Mouse (Mus musculus) brain, adult 2 months (tissue): Measurements from ENCODE around the gene Tnf.
A peak's percentile ranks its signal among the peaks of the same experiment; 100 is the strongest.

Experiments
- DNase-seq: peaks from one replicate; pipeline ENCODE4 v3.0.0; 2011; ENCODE audit warnings: low read depth, low spot score

Gene Tnf

GRCm38 (mm10) chr17:35201787-35202186 lies at the start of gene Tnf:
Tnf (minus strand) TSS chr17:35202007.
- DNase-seq = no peak

- peak; percentile 61 for DNase-seq
Measured at GRCm38 (mm10) chr17:35251162-35251719, 49.4 kb upstream of the Tnf start.

- no peak for DNase-seq
Measured at GRCm38 (mm10) chr17:35250348-35251120, 48.7 kb upstream of the Tnf start.

- no peak for DNase-seq
Measured at GRCm38 (mm10) chr17:35249451-35250197, 47.8 kb upstream of the Tnf start.

- no peak for DNase-seq
Measured at GRCm38 (mm10) chr17:35248986-35249385, 47.2 kb upstream of the Tnf start.

GRCm38 (mm10) chr17:35247144-35247543 lies 45.3 kb upstream of the Tnf start:
- no peak for DNase-seq

- peak; percentile 72 for DNase-seq
Measured at GRCm38 (mm10) chr17:35245731-35246623, 44.2 kb upstream of the Tnf start.

- no peak for DNase-seq
Measured at GRCm38 (mm10) chr17:35244999-35245398, 43.2 kb upstream of the Tnf start.

GRCm38 (mm10) chr17:35243086-35243485 lies 41.3 kb upstream of the Tnf start:
- peak; percentile 81 for DNase-seq

- DNase-seq = peak; percentile 78
Measured at GRCm38 (mm10) chr17:35242015-35242941, 40.5 kb upstream of the Tnf start.

GRCm38 (mm10) chr17:35241305-35242014 lies 39.7 kb upstream of the Tnf start, which contains the start of gene Ddx39b:
Ddx39b (plus strand) TSS chr17:35241746.
- DNase-seq = peak; percentile 99

GRCm38 (mm10) chr17:35240384-35241304 lies 38.8 kb upstream of the Tnf start:
- DNase-seq = no peak

- no peak for DNase-seq
Measured at GRCm38 (mm10) chr17:35239700-35240099, 37.9 kb upstream of the Tnf start.

GRCm38 (mm10) chr17:35237504-35237903 lies 35.7 kb upstream of the Tnf start:
- no peak for DNase-seq

GRCm38 (mm10) chr17:35236996-35237395 lies 35.2 kb upstream of the Tnf start:
- DNase-seq = peak; percentile 73

- DNase-seq = peak; percentile 97
Measured at GRCm38 (mm10) chr17:35236390-35236746, 34.6 kb upstream of the Tnf start.

- DNase-seq = peak; percentile 99
Measured at GRCm38 (mm10) chr17:35235614-35236389, 34.0 kb upstream of the Tnf start, which contains the start of gene Nfkbil1. Nfkbil1 (minus strand) TSS chr17:35235792.

- no peak for DNase-seq
Measured at GRCm38 (mm10) chr17:35234903-35235302, 33.1 kb upstream of the Tnf start.
